Mouse (Mus musculus) brown adipose tissue, adult 24 weeks (tissue): Measurements from ENCODE around the gene Nol11. TPM values are rescaled to one million over a fixed set of nuclear protein-coding genes. Genes with fewer than 3 reads are reported as not detected.
"Not testable (repeated sequence)": the region's sequence is repeated elsewhere in the genome, so short reads cannot be mapped to it uniquely, and the experiment has no call there.

Experiments
- H3K27ac ChIP-seq: fragments of 200-500 bp; replicated peaks from 2 replicates; pipeline ENCODE4 v1.5.1; 2012; ENCODE audit warnings: low read depth, mild to moderate bottlenecking, low read length
- H3K4me1 ChIP-seq: fragments of 200-500 bp; 2 replicates; pipeline ENCODE4 v1.6.1; 2012; ENCODE audit warnings: low read length, mixed read lengths; ENCODE audit not compliant: control insufficient read depth, insufficient read depth, insufficient read length
- H3K4me3 ChIP-seq: fragments of 200-500 bp; 2 replicates; pipeline ENCODE4 v1.5.1; 2012; ENCODE audit warnings: low read depth, mild to moderate bottlenecking, low read length, moderate library complexity; ENCODE audit not compliant: insufficient read depth
- polyA plus RNA-seq: library from polyadenylated mRNA; stranded (reverse); fragments of >200 nt; gene quantifications from 2 replicates; pipeline ENCODE4 v1.2.4, GENCODE M21; 2012; ENCODE audit not compliant: missing spikeins, insufficient read depth, insufficient read length

The Nol11 gene
- polyA plus RNA-seq, 1 experiment = 10.9 TPM

DNA sequence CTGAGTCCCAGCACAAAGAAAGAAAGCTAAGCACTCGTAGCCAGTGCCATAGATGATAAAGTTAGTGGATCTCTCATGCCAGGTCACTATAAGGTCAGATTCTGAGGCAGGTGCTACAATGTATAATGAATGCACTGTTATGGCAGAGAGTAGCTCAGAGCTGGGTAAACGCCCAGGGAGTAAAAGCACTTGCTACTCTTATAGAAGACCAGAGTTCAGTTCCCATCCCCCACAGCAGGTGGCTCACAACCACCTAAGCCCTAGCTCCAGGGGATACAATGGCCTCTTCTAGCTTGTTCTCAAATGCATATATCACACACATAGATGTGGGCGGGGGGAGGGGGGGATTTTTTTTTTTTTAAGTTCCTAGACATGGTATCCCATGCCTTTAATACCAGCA is 53.4 kb downstream of the Nol11 start:
- Histone ChIP-seq H3K4me1 (no peaks in the 10 kb centered on the region), H3K4me3 (no peak overlapping the region), H3K27ac (no peak overlapping the region)

DNA sequence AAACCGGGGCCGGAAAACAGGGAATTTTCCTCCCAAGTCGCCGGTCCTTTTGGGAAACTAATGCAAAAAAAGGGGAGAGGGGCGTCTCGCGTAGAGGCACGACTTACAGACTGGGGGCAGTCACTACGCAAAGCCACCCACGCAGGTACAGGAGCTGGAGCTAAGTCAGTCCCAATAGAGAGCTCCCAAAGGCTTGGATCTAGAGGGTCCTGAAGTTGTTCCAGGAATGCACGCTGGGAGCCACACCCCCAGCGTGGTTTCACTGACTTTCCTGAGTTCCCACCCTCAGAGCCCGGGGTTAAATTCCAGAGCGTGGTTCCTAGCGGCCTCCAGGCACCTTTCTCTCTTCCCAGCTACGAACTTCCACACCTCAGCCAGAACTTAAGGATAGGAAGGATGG is 56.8 kb downstream of the Nol11 start:
- no peaks in the 10 kb centered on the region for H3K4me1 ChIP-seq
- H3K4me3 ChIP-seq = peak overlapping the region; percentile 92
- H3K27ac ChIP-seq = peak overlapping the region; percentile 43; the same call in 1 of the 2 replicates

DNA sequence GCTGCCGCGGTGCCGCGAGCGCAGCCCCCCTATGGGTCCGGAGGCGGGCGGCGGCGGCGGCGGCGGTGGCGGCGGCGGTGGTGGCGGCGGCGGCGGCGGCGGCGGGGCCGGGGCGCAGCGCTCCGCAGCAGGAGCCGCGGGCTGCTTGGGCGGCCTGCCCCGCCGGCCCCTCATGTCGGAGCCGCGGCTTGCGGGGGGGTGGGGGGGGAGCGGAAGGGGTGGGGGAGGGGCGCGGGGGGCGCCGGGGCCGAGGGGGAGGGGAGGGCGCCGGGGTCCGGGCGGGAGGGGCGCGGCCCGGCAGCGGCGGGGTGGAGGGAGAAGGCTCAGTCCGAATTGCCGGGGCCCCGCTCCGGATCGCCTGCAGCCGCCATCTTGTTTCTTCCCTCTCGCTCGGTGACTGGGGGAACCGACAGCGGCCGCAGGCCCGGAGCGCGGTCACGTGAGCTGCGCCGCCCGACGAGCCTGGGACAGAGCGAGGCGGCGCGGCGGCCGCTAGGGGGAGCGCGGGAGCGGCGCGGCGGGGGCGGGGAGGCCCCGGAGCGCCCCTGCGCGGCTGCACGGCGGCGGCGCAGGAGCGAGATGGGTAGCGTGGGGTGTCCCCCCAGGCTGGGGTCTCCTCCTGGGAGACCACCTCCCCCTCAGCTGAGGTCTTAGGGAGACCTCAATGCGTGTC is 57.3 kb downstream of the Nol11 start, which contains the start of gene Bptf:
Bptf (minus strand) TSS at position 379 of the 673 bp plus-strand sequence.
- H3K4me3 ChIP-seq = peak within 1 kb of the TSS; percentile 99
- H3K27ac ChIP-seq = peak within 1 kb of the TSS; percentile 92

DNA sequence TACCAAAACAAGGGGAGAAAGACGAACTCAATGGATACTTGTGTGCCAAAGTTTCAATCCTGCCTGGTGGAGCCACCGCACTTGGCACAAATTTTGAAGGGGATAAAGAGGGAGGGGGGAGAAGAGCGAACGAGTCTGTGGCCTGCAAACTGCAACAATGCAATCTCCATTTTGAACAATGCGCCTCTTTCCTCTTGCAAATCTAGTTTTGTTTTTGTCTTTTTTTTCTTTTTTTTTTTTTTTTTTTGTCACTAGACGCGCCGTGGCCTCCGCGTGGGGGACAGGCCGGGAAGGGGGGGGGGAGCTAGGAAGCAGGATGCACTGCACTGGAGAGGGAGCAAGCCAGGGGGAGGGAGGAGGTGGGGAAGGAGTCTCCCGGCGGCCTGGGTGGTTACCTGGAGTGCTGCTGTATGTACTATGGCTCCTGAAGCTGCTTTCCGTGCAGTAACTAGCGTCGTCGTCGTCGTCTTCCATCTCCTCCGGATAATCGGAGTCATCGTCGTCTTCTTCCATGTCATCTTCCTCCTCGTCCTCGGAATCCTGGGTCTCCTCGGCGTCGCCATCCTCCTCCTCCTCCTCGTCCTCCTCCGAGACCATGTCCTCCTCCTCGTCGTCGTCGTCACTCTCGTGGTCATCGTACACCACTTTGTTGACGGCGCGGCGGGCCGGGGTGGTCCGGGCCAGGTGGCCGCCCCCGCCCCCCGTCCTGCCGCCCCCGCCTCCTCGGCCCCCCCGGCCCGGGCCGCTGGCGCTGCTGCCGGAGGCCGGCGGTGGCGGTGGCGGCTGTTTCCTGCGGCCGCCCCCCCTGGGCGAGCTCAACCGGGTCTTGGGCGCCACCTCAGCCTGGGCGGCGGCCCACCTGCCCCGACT is 58.1 kb downstream of the Nol11 start:
- peak overlapping the region; percentile 99 for H3K4me3 ChIP-seq
- no peaks in the 10 kb centered on the region for H3K4me1 ChIP-seq
- H3K27ac ChIP-seq = peak overlapping the region; percentile 92

More for the DNA sequence above, 57.3 kb downstream of the Nol11 start, which contains the start of gene Bptf:
- H3K4me1 ChIP-seq = no peaks in the 10 kb centered on the region

DNA sequence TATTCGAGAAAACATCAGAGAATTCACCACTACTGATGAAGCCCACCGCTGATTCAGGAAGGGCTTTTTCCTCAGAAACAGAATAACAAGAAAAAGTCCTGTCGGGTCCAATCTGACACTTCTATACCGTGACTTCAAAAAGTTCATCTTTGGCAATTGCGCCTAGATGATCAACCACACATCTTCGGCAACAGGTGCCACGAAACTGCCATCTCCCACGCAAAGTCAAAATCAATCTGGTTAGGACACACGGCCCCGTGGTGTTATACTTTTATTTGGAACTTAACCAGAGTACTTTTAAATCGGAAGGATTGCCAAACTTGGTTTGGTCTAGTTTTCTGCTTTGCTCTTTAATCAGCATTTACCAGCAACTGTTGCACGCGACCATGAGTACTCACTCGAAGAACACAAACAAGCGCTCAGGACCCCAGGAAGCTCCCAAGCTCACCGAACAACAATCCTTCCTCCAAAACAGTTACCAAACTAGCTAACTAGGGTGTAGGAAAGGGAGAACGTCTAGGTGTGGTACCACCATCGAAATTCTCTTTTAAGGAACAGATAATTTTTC is 58.9 kb downstream of the Nol11 start:
- Histone ChIP-seq H3K4me1 (no peaks in the 10 kb centered on the region), H3K4me3 (peak overlapping the region; percentile 99), H3K27ac (no peak overlapping the region)

DNA sequence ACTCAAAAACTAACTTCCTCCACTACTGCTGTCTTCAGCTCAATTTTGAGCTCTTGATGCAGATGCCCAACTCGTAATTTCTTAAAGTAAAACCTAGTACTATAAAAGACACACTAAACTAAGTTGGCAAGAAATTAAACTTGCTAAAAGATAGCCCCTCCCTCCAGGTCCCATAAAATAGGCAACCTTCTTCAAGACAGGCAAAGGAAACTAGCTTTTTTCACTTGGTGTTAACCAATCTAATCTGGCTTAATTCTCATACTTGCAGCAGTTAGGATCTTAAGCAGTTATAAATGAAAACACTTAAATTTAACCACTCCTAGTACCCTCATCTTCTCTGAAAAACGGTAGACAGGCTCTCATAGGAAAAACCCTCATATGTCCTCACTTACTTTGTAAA is 59.5 kb downstream of the Nol11 start:
- no peak overlapping the region for H3K27ac ChIP-seq
- peaks cover 5% of the 10 kb centered on the region for H3K4me1 ChIP-seq
- H3K4me3 ChIP-seq = no peak overlapping the region

DNA sequence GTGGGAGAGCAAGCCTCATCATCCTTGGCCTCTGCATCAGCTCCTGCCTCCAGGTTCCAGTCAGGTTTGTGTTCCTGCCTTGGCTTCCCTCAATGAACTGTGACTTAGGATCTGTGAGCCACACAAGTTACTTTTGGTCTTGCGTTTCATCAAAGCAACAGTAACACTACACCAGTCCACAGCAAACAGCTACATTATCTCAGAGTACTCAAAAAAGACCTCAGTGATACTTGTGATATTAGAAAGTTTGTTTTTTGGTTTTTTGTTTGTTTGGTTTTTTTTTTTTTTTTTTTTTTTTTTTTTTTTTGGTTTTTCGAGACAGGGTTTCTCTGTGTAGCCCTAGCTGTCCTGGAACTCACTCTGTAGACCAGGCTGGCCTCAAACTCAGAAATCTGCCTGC is 62.5 kb downstream of the Nol11 start:
- peaks cover 21% of the 10 kb centered on the region for H3K4me1 ChIP-seq
- not testable (repeated sequence) for H3K27ac ChIP-seq, H3K4me3 ChIP-seq

DNA sequence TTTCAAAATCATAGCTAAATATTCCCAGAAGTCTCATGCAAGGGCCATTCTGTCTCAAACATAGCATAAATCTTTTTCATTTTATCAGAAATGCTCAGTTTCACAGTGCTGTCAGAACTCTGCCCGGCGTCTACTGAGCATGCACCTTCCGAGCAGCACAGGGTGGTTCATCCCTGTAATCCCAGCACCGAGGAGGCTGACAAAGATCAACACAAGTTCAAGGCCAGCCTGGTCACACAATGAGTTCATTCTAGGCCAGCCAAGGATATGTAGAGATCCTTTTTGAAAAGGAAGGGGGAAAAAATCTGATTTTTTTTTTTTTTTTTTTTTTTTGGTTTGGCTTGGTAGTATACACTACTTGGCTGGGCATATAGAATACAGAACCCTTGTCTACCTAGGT is 64.2 kb downstream of the Nol11 start:
- no peak overlapping the region for H3K27ac ChIP-seq
- no peak overlapping the region for H3K4me3 ChIP-seq
- peaks cover 21% of the 10 kb centered on the region for H3K4me1 ChIP-seq

DNA sequence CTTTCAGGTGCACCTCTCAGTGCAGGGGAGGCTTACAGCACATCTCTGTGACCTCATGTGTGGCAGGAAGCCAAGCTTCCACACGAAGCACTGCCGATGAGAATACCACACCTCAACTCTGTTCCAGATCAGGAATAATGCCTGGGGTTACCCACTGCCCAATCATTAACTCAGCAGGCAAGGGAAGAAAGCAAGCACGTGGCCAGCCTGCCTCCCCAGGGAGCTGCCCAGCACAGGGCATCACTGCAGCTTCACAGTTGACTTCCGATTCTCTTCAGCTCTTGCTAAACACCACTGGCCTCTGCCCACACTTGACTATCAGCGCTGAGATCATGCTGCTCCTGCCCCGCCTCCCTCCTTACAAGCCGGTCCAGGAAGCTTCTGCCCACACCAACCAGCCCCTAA is 64.9 kb downstream of the Nol11 start:
- H3K4me3 ChIP-seq = no peak overlapping the region

DNA sequence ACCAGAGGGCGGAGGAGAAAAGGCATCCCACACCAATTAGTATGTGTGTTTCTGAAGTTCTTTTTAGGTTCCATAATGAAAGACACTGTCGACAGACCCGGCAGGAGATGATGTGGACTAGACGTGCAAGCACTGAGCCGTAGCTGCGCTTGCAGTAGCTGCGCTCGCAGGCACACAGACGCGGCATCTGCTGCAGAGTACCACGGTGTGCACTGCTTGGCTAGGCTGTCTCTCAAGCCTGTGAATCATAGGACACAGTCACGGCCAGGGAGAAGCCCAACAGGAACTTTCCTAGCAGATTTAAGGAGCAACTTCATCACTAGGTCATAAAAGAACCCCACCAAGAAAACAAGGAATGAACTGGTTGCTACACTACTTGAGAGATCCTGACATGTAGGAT is 71.4 kb downstream of the Nol11 start:
- H3K27ac ChIP-seq = no peak overlapping the region
- H3K4me1 ChIP-seq = peaks cover 16% of the 10 kb centered on the region

More for the DNA sequence above, 64.9 kb downstream of the Nol11 start:
- Histone ChIP-seq H3K27ac (peak overlapping the region; percentile 20; the same call in 1 of the 2 replicates), H3K4me1 (peaks cover 21% of the 10 kb centered on the region)

More for the DNA sequence above, 71.4 kb downstream of the Nol11 start:
- H3K4me3 ChIP-seq = no peak overlapping the region

Other genes starting within 250 kb of the Nol11 start
- 11.1 and 13.8 TPM in 2 replicates for gene Kpna2, start 189.8 kb downstream of the Nol11 start, polyA plus RNA-seq
- gene 1810010H24Rik, start 163.7 kb downstream of the Nol11 start, polyA plus RNA-seq = 2.5 and 2.8 TPM in 2 replicates
- gene Bptf, start 57.3 kb downstream of the Nol11 start, polyA plus RNA-seq = 11.2 and 12.0 TPM in 2 replicates